15 mouse cellular contexts compared by ENCODE assay signal in the genomic region with DNA sequence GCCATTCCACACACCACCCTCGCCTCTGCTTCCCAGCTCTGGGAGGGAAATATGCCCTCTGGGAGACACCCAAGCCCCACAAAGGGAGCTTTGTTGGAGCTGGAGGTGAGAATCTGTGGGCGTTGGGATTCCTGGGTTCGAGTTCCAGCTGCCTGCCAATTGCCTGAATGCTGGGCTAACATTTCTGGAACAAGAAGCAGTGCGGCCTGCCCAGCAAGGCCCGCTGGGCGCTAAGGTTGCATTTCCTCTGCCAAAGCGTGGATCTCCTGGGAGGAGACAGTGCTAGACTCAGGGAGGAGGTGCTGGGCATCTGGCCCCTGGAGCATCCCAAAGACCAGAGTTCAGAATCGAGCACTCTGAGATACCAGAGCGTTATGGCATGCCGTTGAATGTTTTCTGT. TPM values are rescaled to one million over a fixed set of nuclear protein-coding genes. Genes with fewer than 3 reads are reported as not detected.
DNase-seq lines count a peak whose midpoint lies in the region; ATAC-seq and TF ChIP-seq lines count a peak whose summit lies in the region.
"Had no signal": no experiment of that assay in that cellular context is flagged by ENCODE, and none has a peak within 500 bp of the region (broad histone marks: within the 10 kb centered on the region; RNA-seq: fewer than 3 reads in every experiment).

No protein-coding gene starts in this region.

- no peak overlapping the region for H3K4me3 ChIP-seq in kidney, adult 2 months (ENCODE audit: insufficient read depth, low read depth, low read length)
- H3K4me3 ChIP-seq in gastrocnemius, adult 2 months, result no peak overlapping the region
- no peak overlapping the region for H3K4me3 ChIP-seq in midbrain, postnatal 0 days (ENCODE audit: low read depth, low read length)
- H3K4me3 ChIP-seq: heart, embryonic 12.5 days; stomach, embryonic 15.5 days had no signal

- H3K36me3 ChIP-seq in kidney, adult 2 months (ENCODE audit: control insufficient read depth, insufficient read depth, low read length), result no peaks in the 10 kb centered on the region
- H3K36me3 ChIP-seq in midbrain, postnatal 0 days (ENCODE audit: insufficient read depth, low read length), result no peaks in the 10 kb centered on the region
- H3K36me3 ChIP-seq: G1E; stomach, embryonic 15.5 days had no signal

- H3K27ac ChIP-seq in kidney, adult 2 months (ENCODE audit: insufficient read depth, low read depth, low read length), result no peak overlapping the region
- peak overlapping the region; percentile 38 for H3K27ac ChIP-seq in gastrocnemius, adult 2 months
- H3K27ac ChIP-seq in midbrain, postnatal 0 days (ENCODE audit: low read depth, low read length), result no peak overlapping the region
- H3K27ac ChIP-seq: stomach, embryonic 15.5 days had no signal

- ATAC-seq in midbrain, postnatal 0 days (ENCODE audit: low FRiP score), result no peak

- no peak overlapping the region for H3K4me2 ChIP-seq in midbrain, postnatal 0 days (ENCODE audit: low read depth, low read length, poor library complexity, severe bottlenecking)
- H3K4me2 ChIP-seq: heart, embryonic 12.5 days; stomach, embryonic 15.5 days had no signal

- H3K9ac ChIP-seq in midbrain, postnatal 0 days (replicated peaks; ENCODE audit: low read length, poor library complexity, severe bottlenecking), result no peak overlapping the region
- H3K9ac ChIP-seq: heart, embryonic 12.5 days; stomach, embryonic 15.5 days had no signal

- no peak for TF ChIP-seq POLR2A in kidney, adult 2 months (IDR thresholded peaks at IDR 0.05; ENCODE audit: low read depth, low read length)

- H3K9me3 ChIP-seq in midbrain, postnatal 0 days (ENCODE audit: low read length), result no peaks in the 10 kb centered on the region
- H3K9me3 ChIP-seq: G1E; heart, embryonic 12.5 days; stomach, embryonic 15.5 days had no signal

- no peak for TF ChIP-seq CTCF in kidney, adult 2 months (conservative IDR thresholded peaks at IDR 0.05; ENCODE audit: insufficient read depth, insufficient read length, low read depth, low read length)
- no peak for TF ChIP-seq CTCF in gastrocnemius, adult 2 months (IDR thresholded peaks at IDR 0.05)
- no peak for TF ChIP-seq CTCF in midbrain, postnatal 0 days (IDR thresholded peaks at IDR 0.05)

- WGBS in kidney, adult 2 months, result 59% methylated on average over 10 of the region's 10 CpGs
- WGBS in midbrain, postnatal 0 days, result 74% methylated on average over 10 of the region's 10 CpGs

- no peaks in the 10 kb centered on the region for H3K27me3 ChIP-seq in kidney, adult 2 months (replicated peaks; ENCODE audit: control insufficient read depth, insufficient read depth, low read length)
- no peaks in the 10 kb centered on the region for H3K27me3 ChIP-seq in midbrain, postnatal 0 days (ENCODE audit: insufficient read depth, low read length)
- H3K27me3 ChIP-seq: heart, embryonic 12.5 days; stomach, embryonic 15.5 days had no signal

- intact Hi-C loops in gastrocnemius, adult 2 months (cut with DNase I), result no loop called here

- peak; percentile 36 to 53 for DNase-seq in cerebellum, postnatal 10 days
- no peak for DNase-seq in cerebellum, adult 18-20 months
- DNase-seq in kidney, adult 2 months, result peak; percentile 44
- DNase-seq in kidney, postnatal 25 days, result no peak
- DNase-seq in adipocyte (ENCODE audit: low spot score), result peak; percentile 40
- DNase-seq in gastrocnemius, adult 2 months, result peak; percentile 83
- no peak for DNase-seq in midbrain, postnatal 0 days (ENCODE audit: low spot score)
- no peak for DNase-seq in urinary bladder, postnatal 10 days (ENCODE audit: low spot score)
- DNase-seq: kidney, adult 11 months; lung, postnatal 4 days; right cerebral cortex, postnatal 25 days; thymus, postnatal 36 days had no signal

- H3K4me1 ChIP-seq in kidney, adult 2 months (ENCODE audit: control insufficient read depth, insufficient read depth, low read length), result peaks cover 4% of the 10 kb centered on the region; the same call in 1 of the 2 replicates
- peaks cover 8% of the 10 kb centered on the region; the same call in 1 of the 2 replicates for H3K4me1 ChIP-seq in midbrain, postnatal 0 days (ENCODE audit: insufficient read depth, low read length)

RNA-seq across cellular contexts. Expression of gene Tcf7l2, which starts 38.3 kb away (rescaled TPM):
- 15.8 and 18.2 TPM in 2 replicates for polyA plus RNA-seq in kidney, adult 2 months (2012; rRNA removed)
- 10 to 100 TPM; 10.3 to 11.0 TPM for total RNA-seq in gastrocnemius, adult 2 months (2021)
- 67.2 and 86.1 TPM in 2 replicates for total RNA-seq in midbrain, postnatal 0 days (2014; rRNA removed)
- polyA plus RNA-seq in midbrain, postnatal 0 days (2015; fragmentation: Nextera tagmentation; extraction: Ambion mirVana), result 763 and 861 TPM in 2 replicates

Comparison
In these comparisons a context has a peak if more than half of its experiments do, and no peak if none do; other contexts are left out.
1. DNase-seq: peak in cerebellum, postnatal 10 days (2 of 2), kidney, adult 2 months (single experiment), adipocyte (single experiment) and gastrocnemius, adult 2 months (single experiment); none in cerebellum, adult 18-20 months (0 of 2), kidney, postnatal 25 days (0 of 2), midbrain, postnatal 0 days (single experiment) and urinary bladder, postnatal 10 days (single experiment).